Mouse (Mus musculus) adrenal gland, postnatal 36 days (tissue): ENCODE results near the gene Lamb2. TPM values are rescaled to one million over a fixed set of nuclear protein-coding genes. Genes with fewer than 3 reads are reported as not detected.

Experiments used
- DNase-seq, 2 experiments: peaks; one replicate each; pipeline ENCODE4 v3.0.0; 2021; ENCODE audit warnings: mixed read lengths in 1 of 2
- long read RNA-seq, 2 experiments: library from polyadenylated mRNA; stranded (forward); transcript quantifications; one replicate each; pipeline ENCODE4 v2.0.0; 2021; ENCODE audit warnings: borderline sequencing depth in 2 of 2
- total RNA-seq, 2 experiments: library from RNA; stranded (reverse); gene quantifications; 2 replicates each; pipeline ENCODE4 v1.2.3; 2021

Lamb2 gene
- 100 to 1,000 TPM; 117 to 133 TPM for total RNA-seq
- long read RNA-seq, experiment 1, full-length matches to known transcripts, result 10 of 47 reads
- long read RNA-seq, experiment 1, partial matches to known transcripts, result 26 of 47 reads
- long read RNA-seq, experiment 1, other reads (novel, unspliced or antisense), result 11 of 47 reads
- long read RNA-seq, experiment 2, full-length matches to known transcripts, result 3 of 25 reads
- long read RNA-seq, experiment 2, partial matches to known transcripts, result 15 of 25 reads
- long read RNA-seq, experiment 2, other reads (novel, unspliced or antisense), result 7 of 25 reads

- DNase-seq, result peak; percentile 36 to 50
Observed at GRCm38 (mm10) chr9:108479721-108480351, at the start of gene Lamb2. Lamb2 (plus strand) TSS chr9:108479736.

- DNase-seq, result peak in 1 of 2 experiments; percentile 26
Observed at GRCm38 (mm10) chr9:108431431-108432067, 48.0 kb upstream of the Lamb2 start.

GRCm38 (mm10) chr9:108436182-108436581 is 43.4 kb upstream of the Lamb2 start, which contains the start of gene BC048562:
BC048562 (plus strand) TSS chr9:108436482.
- no peak for DNase-seq

- no peak for DNase-seq
Observed at GRCm38 (mm10) chr9:108439176-108439575, 40.4 kb upstream of the Lamb2 start.

GRCm38 (mm10) chr9:108440485-108440884 is 39.1 kb upstream of the Lamb2 start:
- DNase-seq, result no peak

GRCm38 (mm10) chr9:108441236-108441919 is 38.2 kb upstream of the Lamb2 start:
- DNase-seq, result no peak

GRCm38 (mm10) chr9:108445125-108445524 is 34.4 kb upstream of the Lamb2 start:
- DNase-seq, result no peak

GRCm38 (mm10) chr9:108449860-108450259 is 29.7 kb upstream of the Lamb2 start:
- DNase-seq, result peak; percentile 44 to 52

- DNase-seq, result peak in 1 of 2 experiments; percentile 42
Observed at GRCm38 (mm10) chr9:108450292-108451169, 29.0 kb upstream of the Lamb2 start.

GRCm38 (mm10) chr9:108451170-108451493 is 28.4 kb upstream of the Lamb2 start:
- DNase-seq, result no peak

GRCm38 (mm10) chr9:108451519-108452160 is 27.9 kb upstream of the Lamb2 start:
- no peak for DNase-seq

- DNase-seq, result peak; percentile 91 to 93
Observed at GRCm38 (mm10) chr9:108452291-108452906, 27.1 kb upstream of the Lamb2 start.

- no peak for DNase-seq
Observed at GRCm38 (mm10) chr9:108452911-108453310, 26.6 kb upstream of the Lamb2 start.

GRCm38 (mm10) chr9:108453458-108453857 is 26.1 kb upstream of the Lamb2 start:
- DNase-seq, result no peak

GRCm38 (mm10) chr9:108454429-108454828 is 25.1 kb upstream of the Lamb2 start:
- DNase-seq, result no peak

- no peak for DNase-seq
Observed at GRCm38 (mm10) chr9:108455747-108456571, 23.6 kb upstream of the Lamb2 start.

- no peak for DNase-seq
Observed at GRCm38 (mm10) chr9:108456953-108457352, 22.6 kb upstream of the Lamb2 start.

GRCm38 (mm10) chr9:108459939-108460318 is 19.6 kb upstream of the Lamb2 start:
- DNase-seq, result no peak

GRCm38 (mm10) chr9:108460319-108461178 is 19.0 kb upstream of the Lamb2 start, which contains the start of gene Ccdc71:
Ccdc71 (plus strand) TSS chr9:108460527.
- peak; percentile 86 to 93 for DNase-seq
